In the genomic region with DNA sequence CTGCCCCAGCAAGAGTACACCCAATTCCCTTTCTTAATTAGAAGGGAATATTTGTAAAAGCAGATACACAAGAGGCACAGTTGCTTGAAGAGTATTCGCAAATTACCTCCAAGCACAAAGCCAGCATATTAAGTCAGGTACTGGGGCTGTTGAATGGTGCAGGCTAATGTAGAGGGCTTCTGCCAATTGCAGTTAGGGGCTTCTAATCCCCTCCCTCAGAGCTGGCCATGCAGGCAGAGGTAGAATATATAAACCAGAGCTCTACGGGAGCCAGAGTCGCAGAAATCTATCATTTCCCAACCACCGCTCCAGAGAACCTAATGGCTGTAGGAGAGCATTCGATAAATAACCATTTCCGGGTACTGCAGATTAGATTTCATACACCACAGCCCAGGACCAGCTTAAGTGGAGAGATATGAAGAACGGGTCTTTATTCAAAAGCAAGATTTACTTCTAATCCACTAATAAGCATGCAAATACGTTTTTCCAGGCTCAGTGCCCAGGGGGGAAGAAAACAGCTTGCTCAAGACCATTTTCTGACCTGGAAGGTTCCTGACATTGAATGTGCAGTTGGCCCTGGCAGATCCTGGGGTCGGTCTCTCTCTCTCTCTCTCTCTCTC, we compare ENCODE assay signal across 19 mouse cellular contexts.
A peak's percentile ranks its signal among the peaks of the same experiment; 100 is the strongest.
DNase-seq lines count a peak whose midpoint lies in the region; ATAC-seq lines count a peak whose summit lies in the region.
"Had no signal": no experiment of that assay in that cellular context is flagged by ENCODE, and none has a peak within 500 bp of the region (broad histone marks: within the 10 kb centered on the region; RNA-seq: fewer than 3 reads in every experiment).

No protein-coding gene starts in this region.

- peak overlapping the region; percentile 2; the same call in 1 of the 2 replicates for H3K27ac ChIP-seq in midbrain, embryonic 11.5 days (ENCODE audit: low read depth, low read length)
- no peak overlapping the region; the same call in 1 of the 2 replicates for H3K27ac ChIP-seq in midbrain, embryonic 10.5 days (replicated peaks)
- peak overlapping the region; percentile 56 for H3K27ac ChIP-seq in hindbrain, embryonic 14.5 days
- peak overlapping the region; percentile 47 for H3K27ac ChIP-seq in midbrain, embryonic 14.5 days (replicated peaks; ENCODE audit: low read depth, low read length)
- H3K27ac ChIP-seq: embryonic facial prominence, embryonic 15.5 days; heart, embryonic 13.5 days; left cerebral cortex, adult 2 months had no signal

- ATAC-seq in midbrain, embryonic 11.5 days (ENCODE audit: low FRiP score) = no peak
- ATAC-seq in hindbrain, embryonic 14.5 days (ENCODE audit: low FRiP score) = peak; percentile 48; the same call in 1 of the 2 replicates
- peak; percentile 53; the same call in 1 of the 2 replicates for ATAC-seq in midbrain, embryonic 14.5 days (ENCODE audit: low FRiP score, low TSS enrichment)

- 64% methylated on average over 9 of the region's 9 CpGs for WGBS in midbrain, embryonic 11.5 days
- 76% methylated on average over 9 of the region's 9 CpGs for WGBS in midbrain, embryonic 10.5 days
- 45% methylated on average over 9 of the region's 9 CpGs for WGBS in hindbrain, embryonic 14.5 days
- WGBS in midbrain, embryonic 14.5 days = 17% methylated on average over 9 of the region's 9 CpGs

- H3K9ac ChIP-seq in midbrain, embryonic 11.5 days (ENCODE audit: low read length) = no peak overlapping the region
- H3K9ac ChIP-seq in hindbrain, embryonic 14.5 days = no peak overlapping the region
- H3K9ac ChIP-seq in midbrain, embryonic 14.5 days (replicated peaks; ENCODE audit: low read length) = no peak overlapping the region
- H3K9ac ChIP-seq: embryonic facial prominence, embryonic 15.5 days; heart, embryonic 13.5 days had no signal

- H3K4me3 ChIP-seq in midbrain, embryonic 11.5 days (ENCODE audit: low read depth, low read length) = no peak overlapping the region
- no peak overlapping the region for H3K4me3 ChIP-seq in midbrain, embryonic 10.5 days
- no peak overlapping the region for H3K4me3 ChIP-seq in hindbrain, embryonic 14.5 days (replicated peaks; ENCODE audit: low read length)
- H3K4me3 ChIP-seq in midbrain, embryonic 14.5 days (replicated peaks; ENCODE audit: low read depth, low read length) = no peak overlapping the region
- H3K4me3 ChIP-seq: embryonic facial prominence, embryonic 15.5 days; heart, embryonic 13.5 days; left cerebral cortex, adult 2 months had no signal

- H3K4me2 ChIP-seq in midbrain, embryonic 11.5 days = no peak overlapping the region
- H3K4me2 ChIP-seq in hindbrain, embryonic 14.5 days (replicated peaks) = no peak overlapping the region
- no peak overlapping the region for H3K4me2 ChIP-seq in midbrain, embryonic 14.5 days (ENCODE audit: low read length)
- H3K4me2 ChIP-seq: embryonic facial prominence, embryonic 15.5 days; heart, embryonic 13.5 days had no signal

- H3K4me1 ChIP-seq in midbrain, embryonic 11.5 days (ENCODE audit: control insufficient read depth, insufficient read depth, low read length) = peaks cover 8% of the 10 kb centered on the region
- H3K4me1 ChIP-seq in midbrain, embryonic 10.5 days = peaks cover 38% of the 10 kb centered on the region
- H3K4me1 ChIP-seq in hindbrain, embryonic 14.5 days (replicated peaks; ENCODE audit: control insufficient read depth, insufficient read depth, low read length) = 0 out of 2 replicates have a peak, but pooled peaks cover 5% of the 10 kb centered on the region
- peaks cover 12% of the 10 kb centered on the region for H3K4me1 ChIP-seq in midbrain, embryonic 14.5 days (ENCODE audit: control insufficient read depth, insufficient read depth, low read length)

- H3K36me3 ChIP-seq in midbrain, embryonic 11.5 days (ENCODE audit: control insufficient read depth, insufficient read depth, low read length) = no peaks in the 10 kb centered on the region
- H3K36me3 ChIP-seq in midbrain, embryonic 10.5 days = 0 out of 2 replicates have a peak, but pooled peaks cover 3% of the 10 kb centered on the region
- no peaks in the 10 kb centered on the region for H3K36me3 ChIP-seq in hindbrain, embryonic 14.5 days (replicated peaks; ENCODE audit: control insufficient read depth, insufficient read depth)
- no peaks in the 10 kb centered on the region for H3K36me3 ChIP-seq in midbrain, embryonic 14.5 days (ENCODE audit: control insufficient read depth, insufficient read depth, low read length)
- H3K36me3 ChIP-seq: embryonic facial prominence, embryonic 15.5 days had no signal

- DNase-seq in midbrain, embryonic 11.5 days (ENCODE audit: low spot score, missing footprints) = no peak
- no peak for DNase-seq in midbrain, embryonic 10.5 days (ENCODE audit: low spot score)
- no peak for DNase-seq in hindbrain, embryonic 14.5 days (ENCODE audit: low spot score)
- peak; percentile 73 for DNase-seq in midbrain, embryonic 14.5 days
- no peak for DNase-seq in kidney, postnatal 10 days
- DNase-seq in spleen, adult 12 weeks (ENCODE audit: low spot score) = no peak
- no peak for DNase-seq in right cerebral cortex, postnatal 36 days (ENCODE audit: low spot score in 2 of 2)
- DNase-seq: adrenal gland, adult 2 months; cerebellum, adult 8-10 months; kidney, adult 8-10 months; kidney, postnatal 4 days; layer of hippocampus, adult 9-11 months; left cerebral cortex, postnatal 4 days; liver; lung, postnatal 14 days; right cerebral cortex, postnatal 4 days had no signal

- H3K27me3 ChIP-seq in midbrain, embryonic 11.5 days (ENCODE audit: control insufficient read depth, insufficient read depth, low read length) = no peaks in the 10 kb centered on the region
- H3K27me3 ChIP-seq in midbrain, embryonic 10.5 days (ENCODE audit: low read depth, poor library complexity, severe bottlenecking) = no peaks in the 10 kb centered on the region
- no peaks in the 10 kb centered on the region for H3K27me3 ChIP-seq in hindbrain, embryonic 14.5 days (ENCODE audit: control insufficient read depth, insufficient read depth, low read length)
- no peaks in the 10 kb centered on the region for H3K27me3 ChIP-seq in midbrain, embryonic 14.5 days (ENCODE audit: control insufficient read depth, insufficient read depth, low read length)
- H3K27me3 ChIP-seq: embryonic facial prominence, embryonic 15.5 days; heart, embryonic 13.5 days had no signal

- H3K9me3 ChIP-seq in midbrain, embryonic 11.5 days (ENCODE audit: control insufficient read depth, low read length) = peaks cover 7% of the 10 kb centered on the region; the same call in 1 of the 2 replicates
- H3K9me3 ChIP-seq in midbrain, embryonic 10.5 days (replicated peaks) = peaks cover 20% of the 10 kb centered on the region
- peaks cover 6% of the 10 kb centered on the region; the same call in 1 of the 2 replicates for H3K9me3 ChIP-seq in hindbrain, embryonic 14.5 days (ENCODE audit: control insufficient read depth, low read length)
- no peaks in the 10 kb centered on the region; the same call in 1 of the 2 replicates for H3K9me3 ChIP-seq in midbrain, embryonic 14.5 days (ENCODE audit: control insufficient read depth, low read length)
- H3K9me3 ChIP-seq: embryonic facial prominence, embryonic 15.5 days had no signal
